Mouse (Mus musculus) frontal cortex, postnatal 36 days (tissue): Measurements from ENCODE around the gene Tcfl5.

Experiments
- DNase-seq, 2 experiments: peaks; one replicate each; pipeline ENCODE4 v3.0.0; 2022; ENCODE audit warnings: low spot score in 2 of 2

Tcfl5 gene

GRCm38 (mm10) chr2:180598157-180598705 is 44.3 kb downstream of the Tcfl5 start:
- DNase-seq, result no peak

- no peak for DNase-seq
Measured at GRCm38 (mm10) chr2:180597490-180597889, 45.0 kb downstream of the Tcfl5 start, which contains the start of gene Col9a3. TSS of gene Col9a3 (plus strand) at chr2:180597790.

GRCm38 (mm10) chr2:180589123-180589831 is 53.2 kb downstream of the Tcfl5 start, which contains the start of gene Ogfr:
TSS of gene Ogfr (plus strand) at chr2:180589245.
- peak; percentile 80 to 81 for DNase-seq

- DNase-seq, result no peak
Measured at GRCm38 (mm10) chr2:180588736-180589122, 53.8 kb downstream of the Tcfl5 start.

GRCm38 (mm10) chr2:180583154-180583507 is 59.4 kb downstream of the Tcfl5 start:
- DNase-seq, result no peak

- peak; percentile 98 to 99 for DNase-seq
Measured at GRCm38 (mm10) chr2:180582481-180583153, 59.9 kb downstream of the Tcfl5 start.

- DNase-seq, result no peak
Measured at GRCm38 (mm10) chr2:180581002-180581401, 61.5 kb downstream of the Tcfl5 start, which contains the start of gene Mrgbp. TSS of gene Mrgbp (plus strand) at chr2:180581304.

GRCm38 (mm10) chr2:180578686-180579085 is 63.8 kb downstream of the Tcfl5 start:
- DNase-seq, result peak; percentile 66 to 74

GRCm38 (mm10) chr2:180576482-180576881 is 66.0 kb downstream of the Tcfl5 start:
- no peak for DNase-seq
